Comparison of ENCODE assay signal across 12 mouse cellular contexts in the genomic region with DNA sequence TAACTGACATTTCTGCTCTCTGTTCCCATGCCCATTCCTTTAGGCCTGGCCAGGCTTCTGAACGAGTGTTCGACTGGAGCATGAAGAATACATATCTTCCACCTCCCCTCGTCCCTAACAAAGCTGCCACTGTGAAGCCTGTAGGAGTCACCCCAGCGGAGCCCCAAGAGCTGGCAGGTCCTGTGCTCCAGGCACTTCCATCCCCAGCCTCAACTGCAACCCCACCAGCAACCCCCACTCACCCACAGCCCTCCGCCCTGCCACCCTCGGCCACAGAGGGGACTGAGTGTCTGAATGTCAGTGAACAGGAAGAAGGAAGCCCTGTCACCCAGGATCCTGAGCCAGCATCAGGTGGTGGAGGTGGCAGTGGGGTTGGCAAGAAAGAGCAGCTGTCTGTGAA.
"Had no signal": no experiment of that assay in that cellular context is flagged by ENCODE, and none has a peak within 500 bp of the region (broad histone marks: within the 10 kb centered on the region; RNA-seq: fewer than 3 reads in every experiment).

No protein-coding gene starts in this region.

- DNase-seq: retina, postnatal 1 day; right cerebral cortex, adult 18-20 months; right cerebral cortex, postnatal 14 days; right cerebral cortex, postnatal 25 days; right cerebral cortex, postnatal 4 days; spleen, adult 18-20 months; thymus, adult 18-20 months; thymus, adult 2 months; thymus, postnatal 14 days; thymus, postnatal 25 days; thymus, postnatal 36 days; thymus, postnatal 4 days had no signal
